Mouse (Mus musculus) neural tube, embryonic 13.5 days (tissue): Measurements from ENCODE around the gene Col4a3bp. TPM values are rescaled to one million over a fixed set of nuclear protein-coding genes. Genes with fewer than 3 reads are reported as not detected.

Experiments used
- ATAC-seq: fragments of 200-750 bp; cut with Nextera tagmentation; 2 replicates; pipeline ENCODE4 v1.8.0; 2017; ENCODE audit warnings: low read depth, mild to moderate bottlenecking, moderate TSS enrichment, moderate library complexity
- H3K27ac ChIP-seq: fragments of 300-500 bp; sonication (generic); replicated peaks from 2 replicates; pipeline ENCODE4 v1.5.1; 2015; ENCODE audit warnings: moderate library complexity, mild to moderate bottlenecking, inconsistent platforms
- H3K27me3 ChIP-seq: fragments of 300-500 bp; sonication (generic); 2 replicates; pipeline ENCODE4 v1.6.1; 2015; ENCODE audit warnings: mild to moderate bottlenecking, inconsistent platforms
- H3K36me3 ChIP-seq: fragments of 300-500 bp; sonication (generic); 2 replicates; pipeline ENCODE4 v1.6.1; 2015; ENCODE audit warnings: mild to moderate bottlenecking, inconsistent platforms
- H3K4me1 ChIP-seq: fragments of 300-500 bp; sonication (generic); replicated peaks from 2 replicates; pipeline ENCODE4 v1.6.1; 2015; ENCODE audit warnings: inconsistent platforms
- H3K4me2 ChIP-seq: fragments of 300-500 bp; sonication (generic); 2 replicates; pipeline ENCODE4 v1.6.1; 2015; ENCODE audit warnings: inconsistent platforms, mild to moderate bottlenecking, moderate library complexity
- H3K4me3 ChIP-seq: fragments of 300-500 bp; sonication (generic); 2 replicates; pipeline ENCODE4 v1.5.1; 2015; ENCODE audit warnings: mild to moderate bottlenecking, inconsistent platforms
- H3K9ac ChIP-seq: fragments of 300-500 bp; sonication (generic); 2 replicates; pipeline ENCODE4 v1.6.1; 2015; ENCODE audit warnings: moderate library complexity, mild to moderate bottlenecking, inconsistent platforms
- H3K9me3 ChIP-seq: fragments of 300-500 bp; sonication (generic); 2 replicates; pipeline ENCODE4 v1.6.1; 2016; ENCODE audit warnings: inconsistent platforms
- WGBS: fragments of 180-500 bp; shearing (Covaris S2); methylation state at CpG from one replicate; pipeline ENCODE4 v1.1.7; 2015; 5-methylcytosine and 5-hydroxymethylcytosine counted together
- polyA plus RNA-seq: library from polyadenylated mRNA; unstranded; fragments of >200 nt; fragmentation: Nextera tagmentation; extraction: Ambion mirVana; gene quantifications from 2 replicates; pipeline ENCODE4 v1.2.1, GENCODE M21; 2015

Col4a3bp gene
- 9.2 and 9.9 TPM in 2 replicates for polyA plus RNA-seq

DNA sequence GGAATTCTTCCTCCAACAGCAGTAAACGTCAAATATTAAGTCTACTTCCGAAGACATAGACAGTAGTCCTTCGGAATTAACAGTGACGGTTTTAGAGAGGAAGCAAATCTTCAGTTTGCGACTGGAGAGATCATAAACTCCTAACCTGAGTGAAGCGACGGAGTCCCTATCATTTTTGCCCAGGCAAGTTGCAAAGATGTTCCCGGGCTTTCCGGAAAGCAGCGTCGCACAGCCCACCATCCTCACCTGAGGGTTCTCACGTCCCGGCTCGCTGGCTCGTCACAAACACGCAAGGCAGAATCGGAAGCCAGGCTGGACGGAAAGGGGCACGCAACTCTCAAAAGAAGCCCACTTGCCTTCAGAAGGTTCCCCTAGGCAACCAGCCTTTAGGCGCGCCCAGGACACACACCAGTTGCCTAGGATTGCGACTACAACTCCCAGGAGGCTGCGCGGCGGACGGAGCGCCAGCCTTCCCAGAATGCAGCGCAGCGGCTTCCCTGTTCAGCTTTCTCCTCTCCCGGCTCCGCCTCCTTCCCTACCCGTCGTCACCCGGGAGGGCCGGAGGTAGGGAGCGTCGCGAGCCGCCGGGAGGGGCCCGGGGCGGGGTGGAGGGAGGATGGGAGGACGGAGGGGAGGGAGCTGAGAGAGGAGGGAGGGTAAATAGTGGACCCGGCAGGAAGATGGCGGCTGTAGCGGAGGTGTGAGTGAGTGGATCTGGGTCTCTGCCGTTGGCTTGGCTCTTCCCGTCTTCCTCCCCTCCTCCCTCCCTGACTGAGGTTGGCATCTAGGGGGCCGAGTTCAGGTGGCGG, at the start of gene Col4a3bp, which contains the start of gene Polk:
Col4a3bp (plus strand) TSS at position 538 of the 809 bp plus-strand sequence.
Polk (minus strand) TSS at position 499 of the 809 bp plus-strand sequence.
- WGBS, result under 1% methylated on average over 48 of the region's 50 CpGs
- Histone ChIP-seq H3K27me3 (no peaks in the 10 kb centered on the region), H3K27ac (peak within 1 kb of the TSS; percentile 98), H3K4me1 (peaks cover 25% of the 10 kb centered on the region), H3K4me2 (peak within 1 kb of the TSS; percentile 73), H3K9ac (peak within 1 kb of the TSS; percentile 93), H3K9me3 (no peaks in the 10 kb centered on the region), H3K4me3 (peak within 1 kb of the TSS; percentile 99), H3K36me3 (no peaks in the 10 kb centered on the region)
- ATAC-seq, result peak; percentile 98

DNA sequence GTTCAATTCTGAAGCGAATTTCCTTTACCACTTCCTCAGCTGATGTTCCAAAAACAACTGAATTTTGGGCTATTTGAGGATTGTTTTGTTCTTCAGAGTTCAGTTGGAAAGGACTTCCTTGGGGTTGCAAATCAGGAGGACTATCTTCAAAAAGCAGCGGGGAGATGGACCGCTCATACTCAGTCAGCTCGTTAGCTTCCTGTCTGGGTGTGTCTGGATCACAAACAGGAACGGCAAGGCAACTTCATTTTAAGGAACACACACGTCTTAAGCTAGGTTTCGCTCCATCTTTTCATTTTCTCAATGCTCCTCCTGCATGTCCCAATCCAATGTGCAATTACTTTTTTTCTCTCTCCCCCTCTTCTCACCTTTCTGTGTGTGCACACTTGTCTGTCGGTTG, 45.8 kb upstream of the Col4a3bp start:
- ATAC-seq, result no peak
- Histone ChIP-seq H3K4me1 (no peaks in the 10 kb centered on the region), H3K36me3 (no peaks in the 10 kb centered on the region), H3K4me2 (no peak overlapping the region), H3K9ac (no peak overlapping the region), H3K27ac (no peak overlapping the region), H3K9me3 (no peaks in the 10 kb centered on the region), H3K4me3 (no peak overlapping the region), H3K27me3 (no peaks in the 10 kb centered on the region)
- 89% methylated on average over 8 of the region's 8 CpGs for WGBS

DNA sequence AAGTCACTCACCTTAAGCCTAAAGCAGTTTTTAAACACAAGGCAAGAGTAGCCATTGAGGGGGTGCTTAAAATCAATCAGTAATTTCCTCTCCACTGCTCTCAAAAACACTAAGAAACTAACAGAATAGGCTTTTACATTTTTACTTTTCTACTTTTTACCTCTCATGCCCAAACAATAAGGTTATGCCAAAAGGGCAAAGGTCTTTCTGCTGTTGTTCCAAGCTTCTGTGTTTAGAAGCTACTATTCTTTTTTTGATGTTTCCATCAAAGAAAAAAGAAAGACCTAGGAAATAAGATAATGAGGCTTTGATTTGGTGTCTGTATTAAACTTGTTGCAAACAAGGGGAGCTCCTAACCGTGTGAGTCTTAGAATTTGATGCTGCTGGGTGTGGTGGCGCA, 42.5 kb upstream of the Col4a3bp start:
- no peak overlapping the region for H3K9ac ChIP-seq
- H3K4me3 ChIP-seq, result no peak overlapping the region
- no peak for ATAC-seq
- no peaks in the 10 kb centered on the region for H3K9me3 ChIP-seq
- no peak overlapping the region for H3K4me2 ChIP-seq
- H3K4me1 ChIP-seq, result no peaks in the 10 kb centered on the region
- no peaks in the 10 kb centered on the region for H3K27me3 ChIP-seq
- no peak overlapping the region for H3K27ac ChIP-seq
- H3K36me3 ChIP-seq, result no peaks in the 10 kb centered on the region
- 84% methylated on average over 2 of the region's 2 CpGs for WGBS

DNA sequence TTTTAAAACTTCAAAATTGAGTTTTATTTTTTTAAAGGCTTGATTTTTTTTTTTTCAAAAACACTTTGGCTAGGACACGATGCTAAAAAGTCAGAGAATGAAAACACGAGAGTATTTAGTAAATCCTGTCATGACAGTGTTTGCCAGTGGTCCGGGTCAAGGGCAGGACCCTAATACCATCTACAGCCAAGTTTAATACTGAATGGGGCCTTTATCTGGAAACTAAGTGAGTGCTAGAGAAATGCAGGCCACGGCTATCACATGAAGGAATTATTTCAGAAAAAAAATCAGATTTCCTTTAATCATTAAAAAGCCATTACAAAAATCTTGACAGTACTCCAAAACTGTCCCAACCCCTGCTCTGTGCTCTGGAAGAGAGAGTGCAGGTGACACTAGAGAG, 36.8 kb upstream of the Col4a3bp start:
- no peaks in the 10 kb centered on the region for H3K27me3 ChIP-seq
- no peak overlapping the region for H3K4me3 ChIP-seq
- no peak for ATAC-seq
- no peak overlapping the region for H3K4me2 ChIP-seq
- no peaks in the 10 kb centered on the region for H3K36me3 ChIP-seq
- no peak overlapping the region for H3K27ac ChIP-seq
- WGBS, result 78% methylated on average over 4 of the region's 4 CpGs
- H3K9ac ChIP-seq, result no peak overlapping the region
- no peaks in the 10 kb centered on the region for H3K9me3 ChIP-seq
- no peaks in the 10 kb centered on the region for H3K4me1 ChIP-seq

DNA sequence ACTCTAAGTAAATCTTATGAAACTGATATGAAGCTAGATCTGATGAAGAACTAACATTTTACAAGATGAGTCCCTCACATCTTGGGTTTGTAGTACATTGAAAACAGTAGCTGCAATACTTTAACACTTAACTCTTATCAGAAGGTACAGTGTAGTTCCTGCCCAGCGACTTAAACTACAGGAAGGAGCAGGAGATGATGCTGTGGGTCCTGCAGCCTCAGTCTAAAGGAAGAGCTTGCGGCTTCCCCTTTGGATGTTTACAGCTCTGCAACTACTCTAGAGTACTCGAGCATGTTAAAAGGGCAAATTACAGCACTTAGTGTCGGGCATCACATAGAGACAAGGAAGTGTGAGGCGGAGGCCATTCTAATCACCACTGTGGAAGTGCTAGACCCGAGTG, 36.1 kb upstream of the Col4a3bp start:
- ATAC-seq, result no peak
- H3K27ac ChIP-seq, result no peak overlapping the region
- H3K9ac ChIP-seq, result no peak overlapping the region
- H3K27me3 ChIP-seq, result no peaks in the 10 kb centered on the region
- no peaks in the 10 kb centered on the region for H3K36me3 ChIP-seq
- H3K4me1 ChIP-seq, result no peaks in the 10 kb centered on the region
- H3K9me3 ChIP-seq, result no peaks in the 10 kb centered on the region
- 63% methylated on average over 6 of the region's 6 CpGs for WGBS
- H3K4me2 ChIP-seq, result no peak overlapping the region
- H3K4me3 ChIP-seq, result no peak overlapping the region

DNA sequence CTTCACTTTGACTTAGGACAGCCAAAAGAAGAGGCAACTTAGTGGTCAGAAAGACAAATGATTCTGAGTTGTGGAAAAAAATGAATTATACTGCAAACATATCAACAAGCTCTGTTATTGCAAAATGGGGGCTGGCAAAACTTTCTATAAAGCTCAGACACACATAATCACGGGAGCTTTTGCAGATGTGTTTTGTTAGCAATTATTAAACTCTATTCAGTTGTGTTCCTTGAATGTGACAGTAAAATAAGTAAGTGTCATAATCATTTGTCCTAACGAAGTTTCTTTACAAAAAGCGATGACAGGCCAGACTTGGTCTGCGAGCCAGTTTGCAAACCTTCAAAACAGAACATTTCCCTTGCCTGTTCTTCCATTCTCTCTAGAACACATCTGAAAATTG, 34.9 kb upstream of the Col4a3bp start:
- Histone ChIP-seq H3K4me1 (0 out of 2 replicates have a peak, but pooled peaks cover 3% of the 10 kb centered on the region), H3K9ac (no peak overlapping the region), H3K27ac (no peak overlapping the region), H3K4me3 (no peak overlapping the region), H3K27me3 (no peaks in the 10 kb centered on the region), H3K36me3 (no peaks in the 10 kb centered on the region), H3K4me2 (no peak overlapping the region), H3K9me3 (no peaks in the 10 kb centered on the region)
- no peak for ATAC-seq
- WGBS, result 93% methylated on average over 4 of the region's 4 CpGs

DNA sequence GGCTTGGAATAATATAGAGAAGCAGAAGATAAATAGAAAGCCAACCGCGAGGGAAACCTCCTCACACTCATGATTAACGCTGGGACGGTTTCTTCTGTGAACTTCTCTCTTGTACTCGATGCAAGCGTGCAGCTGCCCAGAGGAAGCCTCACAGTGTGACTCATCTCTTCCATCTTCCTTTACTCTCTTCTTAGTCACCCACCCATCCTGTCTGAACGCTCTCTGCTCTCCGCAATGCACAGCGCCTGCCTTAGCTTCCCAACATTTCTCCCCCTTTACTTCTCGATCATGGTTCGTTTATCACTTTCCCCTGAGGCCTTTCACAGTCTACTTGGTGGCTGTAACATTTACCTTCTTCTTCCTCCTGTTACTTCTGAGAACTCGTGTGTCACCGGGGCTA, 31.8 kb upstream of the Col4a3bp start:
- Histone ChIP-seq H3K4me3 (no peak overlapping the region), H3K9ac (no peak overlapping the region), H3K4me2 (no peak overlapping the region), H3K27ac (no peak overlapping the region), H3K27me3 (no peaks in the 10 kb centered on the region), H3K4me1 (0 out of 2 replicates have a peak, but pooled peaks cover 3% of the 10 kb centered on the region), H3K9me3 (no peaks in the 10 kb centered on the region), H3K36me3 (no peaks in the 10 kb centered on the region)
- WGBS, result 78% methylated on average over 13 of the region's 13 CpGs
- no peak for ATAC-seq

DNA sequence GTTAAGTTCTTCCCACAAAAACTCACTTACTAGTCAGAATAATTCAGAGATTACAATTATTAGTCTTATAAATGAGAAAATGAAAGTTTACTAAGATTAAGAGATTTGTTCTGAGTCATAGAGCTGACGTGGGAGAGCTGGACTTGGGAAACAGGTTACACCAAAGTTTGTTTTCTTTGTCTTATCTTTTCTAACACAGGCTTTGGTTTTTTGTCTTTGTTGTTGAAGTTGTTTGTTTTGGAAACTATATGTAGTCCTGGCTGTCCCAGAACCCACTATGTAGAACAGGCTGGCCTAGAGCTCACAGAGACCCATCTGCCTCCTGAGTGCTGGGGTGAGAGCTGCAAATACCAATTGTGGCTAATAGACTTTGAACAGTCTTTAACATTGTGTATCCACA, 31.2 kb upstream of the Col4a3bp start:
- Histone ChIP-seq H3K4me2 (no peak overlapping the region), H3K9ac (no peak overlapping the region), H3K27ac (no peak overlapping the region), H3K4me1 (0 out of 2 replicates have a peak, but pooled peaks cover 3% of the 10 kb centered on the region), H3K4me3 (no peak overlapping the region), H3K27me3 (no peaks in the 10 kb centered on the region), H3K36me3 (no peaks in the 10 kb centered on the region), H3K9me3 (no peaks in the 10 kb centered on the region)
- 84% methylated on average over 1 of the region's 1 CpGs for WGBS
- ATAC-seq, result no peak

DNA sequence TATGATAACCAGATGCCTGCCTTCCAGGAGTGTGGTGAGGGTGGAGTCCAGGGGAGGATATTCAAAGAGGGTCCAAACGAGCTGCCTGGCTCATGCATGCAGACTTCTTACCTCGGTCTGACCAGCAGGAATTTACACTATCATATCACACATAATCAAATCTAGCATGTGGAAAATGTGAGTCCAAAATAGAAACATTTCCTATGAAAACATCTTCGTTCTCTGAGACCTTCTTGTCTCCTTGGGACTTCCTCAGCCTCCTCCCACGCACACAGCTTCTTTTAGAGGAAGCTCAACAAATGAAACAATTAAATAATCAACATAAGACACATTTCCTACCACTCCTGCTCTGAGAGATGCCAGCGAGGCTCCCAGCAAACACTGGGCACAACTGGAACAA, 30.5 kb upstream of the Col4a3bp start:
- no peak overlapping the region for H3K9ac ChIP-seq
- ATAC-seq, result no peak
- no peaks in the 10 kb centered on the region for H3K36me3 ChIP-seq
- H3K4me3 ChIP-seq, result no peak overlapping the region
- H3K9me3 ChIP-seq, result no peaks in the 10 kb centered on the region
- 0 out of 2 replicates have a peak, but pooled peaks cover 3% of the 10 kb centered on the region for H3K4me1 ChIP-seq
- H3K27ac ChIP-seq, result no peak overlapping the region
- 76% methylated on average over 5 of the region's 5 CpGs for WGBS
- H3K27me3 ChIP-seq, result no peaks in the 10 kb centered on the region
- H3K4me2 ChIP-seq, result no peak overlapping the region

DNA sequence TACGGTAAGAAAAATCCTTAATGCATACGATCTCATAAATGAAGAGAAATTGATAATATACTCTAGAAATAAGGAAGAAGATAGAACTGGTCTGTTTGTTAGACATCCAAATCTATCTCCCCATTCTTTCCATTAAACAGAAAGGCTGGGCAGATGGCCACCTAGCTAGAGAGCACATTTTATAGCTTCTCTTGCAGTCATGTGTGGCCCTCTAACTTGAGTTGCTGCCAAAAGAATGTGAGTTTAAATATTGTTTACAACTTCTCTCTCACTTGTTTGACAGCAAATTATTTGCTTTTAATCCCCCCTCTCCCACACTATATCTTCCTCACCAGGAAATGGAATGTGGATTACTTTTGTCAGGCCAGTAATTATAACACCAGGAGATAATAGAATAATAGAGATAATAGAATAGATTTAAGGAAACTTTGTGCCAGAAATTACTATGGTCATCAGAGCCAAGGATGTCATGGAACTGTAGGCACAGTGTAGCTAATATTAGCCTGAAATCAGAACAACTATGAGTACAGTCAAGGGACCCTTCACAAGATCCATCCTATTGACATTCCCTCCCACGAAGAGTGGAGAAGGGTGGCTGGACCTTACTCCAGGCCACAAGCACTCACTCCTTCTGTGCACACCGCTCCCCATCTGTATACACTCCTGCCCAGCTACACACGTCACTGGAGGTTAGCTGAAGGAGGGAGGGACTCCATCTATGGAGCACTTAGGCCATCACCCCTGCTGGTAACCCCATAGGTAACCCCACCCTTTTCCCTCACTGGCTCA, 28.1 kb upstream of the Col4a3bp start:
- Histone ChIP-seq H3K9me3 (no peaks in the 10 kb centered on the region), H3K36me3 (no peaks in the 10 kb centered on the region), H3K4me2 (no peak overlapping the region), H3K4me1 (0 out of 2 replicates have a peak, but pooled peaks cover 3% of the 10 kb centered on the region), H3K4me3 (no peak overlapping the region), H3K9ac (no peak overlapping the region), H3K27ac (no peak overlapping the region), H3K27me3 (no peaks in the 10 kb centered on the region)
- ATAC-seq, result no peak
- 86% methylated on average over 5 of the region's 5 CpGs for WGBS

DNA sequence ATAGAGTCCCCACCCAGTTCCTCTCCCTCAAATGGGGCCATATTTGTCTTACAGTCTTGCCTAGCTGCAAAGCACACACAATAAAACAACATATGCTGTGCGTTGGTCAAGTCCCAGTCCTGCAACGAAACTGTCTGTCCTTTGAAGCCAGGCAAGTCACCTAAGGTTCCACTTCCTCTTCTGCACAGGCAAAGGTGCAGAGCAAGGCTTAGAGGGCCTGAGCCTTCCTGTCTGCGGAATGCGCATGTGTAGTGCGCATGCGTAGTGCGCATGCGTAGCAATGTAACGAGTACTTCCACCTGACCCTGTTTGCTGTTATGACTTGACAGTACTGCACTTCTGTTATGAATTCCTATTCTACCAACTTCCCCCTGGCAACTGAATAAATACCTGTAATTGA, 26.2 kb upstream of the Col4a3bp start:
- Histone ChIP-seq H3K36me3 (no peaks in the 10 kb centered on the region), H3K4me1 (0 out of 2 replicates have a peak, but pooled peaks cover 3% of the 10 kb centered on the region), H3K9me3 (no peaks in the 10 kb centered on the region), H3K27ac (no peak overlapping the region), H3K4me2 (no peak overlapping the region), H3K9ac (no peak overlapping the region), H3K27me3 (no peaks in the 10 kb centered on the region), H3K4me3 (no peak overlapping the region)
- ATAC-seq, result no peak
- WGBS, result 94% methylated on average over 9 of the region's 9 CpGs

DNA sequence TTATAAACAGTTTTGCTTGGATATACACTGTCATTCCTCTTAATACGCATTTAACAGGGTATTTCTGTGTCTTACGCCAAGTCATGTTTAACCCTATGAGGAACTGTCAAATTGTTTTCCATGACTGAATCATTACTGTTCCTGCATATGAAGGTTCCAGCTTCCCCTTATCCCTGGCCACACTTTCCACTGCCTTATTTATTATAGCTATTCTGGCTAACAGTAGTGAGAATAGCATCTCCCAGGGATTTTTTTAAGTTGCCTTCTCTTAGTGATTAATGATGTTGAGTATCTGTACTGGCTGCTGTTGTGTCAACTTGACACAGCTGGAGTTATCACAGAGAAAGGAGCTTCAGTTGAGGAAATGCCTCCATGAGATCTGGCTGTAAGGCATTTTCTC, 25.1 kb upstream of the Col4a3bp start:
- WGBS, result 98% methylated on average over 2 of the region's 2 CpGs
- no peak overlapping the region for H3K27ac ChIP-seq
- H3K4me3 ChIP-seq, result no peak overlapping the region

More for the DNA sequence above, 25.1 kb upstream of the Col4a3bp start:
- no peaks in the 10 kb centered on the region for H3K9me3 ChIP-seq
- H3K9ac ChIP-seq, result no peak overlapping the region
- no peak for ATAC-seq
- H3K4me1 ChIP-seq, result no peaks in the 10 kb centered on the region
- no peaks in the 10 kb centered on the region for H3K27me3 ChIP-seq
- no peaks in the 10 kb centered on the region for H3K36me3 ChIP-seq
- no peak overlapping the region for H3K4me2 ChIP-seq
